Mouse (Mus musculus) lung, embryonic 16.5 days (tissue): ENCODE results near the gene Mblac2. TPM values are rescaled to one million over a fixed set of nuclear protein-coding genes. Genes with fewer than 3 reads are reported as not detected.
A peak's percentile ranks its signal among the peaks of the same experiment; 100 is the strongest.

Experiments used
- ATAC-seq: fragments of 200-750 bp; cut with Nextera tagmentation; 2 replicates; pipeline ENCODE4 v1.8.0; 2017; ENCODE audit warnings: low read depth, mild to moderate bottlenecking, moderate library complexity
- H3K27ac ChIP-seq: fragments of 300-500 bp; sonication (generic); 2 replicates; pipeline ENCODE4 v1.5.1; 2014; ENCODE audit warnings: mild to moderate bottlenecking, control low read depth, low read length
- H3K27me3 ChIP-seq: fragments of 300-500 bp; sonication (generic); 2 replicates; pipeline ENCODE4 v1.6.1; 2014; ENCODE audit warnings: low read depth, low read length, mixed read lengths; ENCODE audit not compliant: control insufficient read depth, insufficient read depth
- H3K36me3 ChIP-seq: fragments of 300-500 bp; sonication (generic); 2 replicates; pipeline ENCODE4 v1.6.1; 2014; ENCODE audit warnings: low read length; ENCODE audit not compliant: control insufficient read depth, insufficient read depth
- H3K4me1 ChIP-seq: fragments of 300-500 bp; sonication (generic); replicated peaks from 2 replicates; pipeline ENCODE4 v1.6.1; 2014; ENCODE audit warnings: low read length, mixed read lengths; ENCODE audit not compliant: control insufficient read depth, insufficient read depth
- H3K4me2 ChIP-seq: fragments of 300-500 bp; sonication (generic); 2 replicates; pipeline ENCODE4 v1.6.1; 2014; ENCODE audit warnings: low read depth, low read length, control low read depth
- H3K4me3 ChIP-seq: fragments of 300-500 bp; sonication (generic); 2 replicates; pipeline ENCODE4 v1.5.1; 2014; ENCODE audit warnings: mild to moderate bottlenecking, low read length, control low read depth
- H3K9ac ChIP-seq: fragments of 300-500 bp; sonication (generic); 2 replicates; pipeline ENCODE4 v1.6.1; 2014; ENCODE audit warnings: low read length, control low read depth
- H3K9me3 ChIP-seq: fragments of 300-500 bp; sonication (generic); 2 replicates; pipeline ENCODE4 v1.6.1; 2016; ENCODE audit warnings: low read length; ENCODE audit not compliant: control insufficient read depth
- WGBS: fragments of 180-500 bp; shearing (Covaris S2); extraction: QIAGEN DNeasy Blood & Tissue Kit; methylation state at CpG from one replicate; pipeline ENCODE4 v1.1.7; 2014; 5-methylcytosine and 5-hydroxymethylcytosine counted together
- polyA plus RNA-seq: library from polyadenylated mRNA; unstranded; fragments of >200 nt; fragmentation: Nextera tagmentation; extraction: Ambion mirVana; gene quantifications from 2 replicates; pipeline ENCODE4 v1.2.1, GENCODE M21; 2015

Mblac2 gene
- polyA plus RNA-seq, 1 experiment from 2014 or later, result 6.3 TPM

DNA sequence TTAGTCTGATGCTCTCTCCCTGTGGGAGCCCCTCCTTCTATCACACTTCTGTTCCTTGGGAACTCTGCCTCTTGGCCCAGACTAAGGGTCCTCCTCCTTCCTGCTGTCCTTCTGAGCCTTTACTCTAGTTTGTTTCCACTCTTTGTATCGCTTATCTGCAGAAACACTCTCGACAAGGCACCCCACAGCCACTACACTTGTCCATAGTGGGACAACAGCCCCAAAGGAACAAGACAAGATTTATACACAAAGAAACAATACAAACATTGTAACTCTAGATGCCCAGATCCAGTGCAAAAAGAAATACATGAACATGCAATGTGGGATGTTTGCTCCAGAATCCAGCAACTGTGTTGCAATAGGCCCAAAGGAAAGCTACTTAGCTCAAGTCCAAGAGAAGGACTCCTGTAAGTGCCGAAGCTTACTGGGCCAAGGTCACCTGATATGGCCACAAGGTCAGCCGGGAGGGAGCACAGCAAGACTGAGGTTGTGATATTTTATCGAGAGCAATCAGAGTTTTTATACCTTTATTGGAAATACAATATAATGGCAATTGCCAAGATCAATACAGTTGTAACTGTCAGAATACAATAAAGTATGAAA, 46.0 kb downstream of the Mblac2 start:
- H3K4me2 ChIP-seq, result no peak overlapping the region

GRCm38 (mm10) chr13:81760379-81760778, 49.2 kb downstream of the Mblac2 start:
- no peak for ATAC-seq

More for the DNA sequence above, 46.0 kb downstream of the Mblac2 start:
- H3K4me1 ChIP-seq, result no peaks in the 10 kb centered on the region
- H3K9me3 ChIP-seq, result no peaks in the 10 kb centered on the region
- no peaks in the 10 kb centered on the region for H3K27me3 ChIP-seq
- no peak overlapping the region for H3K4me3 ChIP-seq
- no peaks in the 10 kb centered on the region for H3K36me3 ChIP-seq
- no peak for ATAC-seq
- no peak overlapping the region for H3K27ac ChIP-seq
- no peak overlapping the region for H3K9ac ChIP-seq
- WGBS, result 77% methylated on average over 5 of the region's 5 CpGs

GRCm38 (mm10) chr13:81761566-81762186, 50.5 kb downstream of the Mblac2 start:
- 29% methylated on average over 14 of the region's 14 CpGs for WGBS
- Histone ChIP-seq H3K27me3 (no peaks in the 10 kb centered on the region), H3K9me3 (no peaks in the 10 kb centered on the region), H3K4me2 (no peak overlapping the region), H3K27ac (no peak overlapping the region), H3K9ac (no peak overlapping the region), H3K36me3 (no peaks in the 10 kb centered on the region), H3K4me1 (no peaks in the 10 kb centered on the region), H3K4me3 (no peak overlapping the region)
- ATAC-seq, result no peak

More at GRCm38 (mm10) chr13:81760379-81760778, 49.2 kb downstream of the Mblac2 start:
- no peak overlapping the region for H3K4me2 ChIP-seq
- no peak overlapping the region for H3K27ac ChIP-seq
- H3K4me1 ChIP-seq, result no peaks in the 10 kb centered on the region
- 29% methylated on average over 3 of the region's 3 CpGs for WGBS
- no peaks in the 10 kb centered on the region for H3K9me3 ChIP-seq
- H3K27me3 ChIP-seq, result no peaks in the 10 kb centered on the region
- H3K9ac ChIP-seq, result no peak overlapping the region
- H3K4me3 ChIP-seq, result no peak overlapping the region
- H3K36me3 ChIP-seq, result no peaks in the 10 kb centered on the region

GRCm38 (mm10) chr13:81764173-81764572, 53.0 kb downstream of the Mblac2 start:
- Histone ChIP-seq H3K4me1 (no peaks in the 10 kb centered on the region), H3K9ac (no peak overlapping the region), H3K27me3 (no peaks in the 10 kb centered on the region), H3K9me3 (no peaks in the 10 kb centered on the region), H3K27ac (no peak overlapping the region), H3K4me2 (no peak overlapping the region), H3K36me3 (no peaks in the 10 kb centered on the region), H3K4me3 (no peak overlapping the region)
- WGBS, result 78% methylated on average over 5 of the region's 5 CpGs
- no peak for ATAC-seq

DNA sequence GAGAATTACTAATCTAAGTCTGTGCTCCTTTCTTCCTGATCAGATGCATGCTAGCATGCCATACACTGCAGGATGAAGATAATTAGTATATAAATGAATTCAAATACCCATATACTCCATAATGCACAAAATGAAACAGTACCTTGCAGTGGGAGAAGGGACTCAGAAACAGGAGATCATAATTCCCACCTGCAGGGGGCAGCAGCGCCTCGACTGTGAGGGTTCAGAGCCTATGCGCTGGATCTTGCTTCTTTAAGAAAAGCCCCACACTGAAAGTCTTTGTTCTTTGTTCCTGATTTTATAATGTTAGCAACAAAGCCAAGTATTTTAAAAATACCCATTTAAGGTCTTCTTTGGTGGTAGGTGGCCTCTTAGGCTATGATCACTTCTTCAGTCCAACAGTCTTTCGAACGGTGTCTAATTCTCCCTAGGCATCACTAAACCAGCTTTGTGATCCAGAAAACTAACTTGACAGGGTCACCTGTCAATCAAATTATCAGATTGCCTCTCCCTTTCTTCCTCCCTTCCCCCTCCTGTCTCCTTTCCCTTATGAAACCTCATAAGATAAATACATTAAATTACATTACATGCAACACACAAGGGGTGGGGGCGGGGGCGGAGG, 56.0 kb downstream of the Mblac2 start:
- Histone ChIP-seq H3K36me3 (no peaks in the 10 kb centered on the region), H3K4me1 (no peaks in the 10 kb centered on the region), H3K27me3 (no peaks in the 10 kb centered on the region), H3K9ac (no peak overlapping the region), H3K9me3 (no peaks in the 10 kb centered on the region), H3K4me3 (no peak overlapping the region), H3K4me2 (no peak overlapping the region), H3K27ac (no peak overlapping the region)
- WGBS, result 80% methylated on average over 7 of the region's 7 CpGs
- ATAC-seq, result no peak

- H3K9ac ChIP-seq, result no peak overlapping the region
- no peak for ATAC-seq
- no peak overlapping the region for H3K4me3 ChIP-seq
- WGBS, result 69% methylated on average over 3 of the region's 3 CpGs
- no peak overlapping the region for H3K27ac ChIP-seq
- no peaks in the 10 kb centered on the region for H3K36me3 ChIP-seq
- H3K4me1 ChIP-seq, result no peaks in the 10 kb centered on the region
- H3K4me2 ChIP-seq, result no peak overlapping the region
- H3K9me3 ChIP-seq, result no peaks in the 10 kb centered on the region
- no peaks in the 10 kb centered on the region for H3K27me3 ChIP-seq
These were observed 65.1 kb downstream of the Mblac2 start for GRCm38 (mm10) chr13:81776217-81776616.

DNA sequence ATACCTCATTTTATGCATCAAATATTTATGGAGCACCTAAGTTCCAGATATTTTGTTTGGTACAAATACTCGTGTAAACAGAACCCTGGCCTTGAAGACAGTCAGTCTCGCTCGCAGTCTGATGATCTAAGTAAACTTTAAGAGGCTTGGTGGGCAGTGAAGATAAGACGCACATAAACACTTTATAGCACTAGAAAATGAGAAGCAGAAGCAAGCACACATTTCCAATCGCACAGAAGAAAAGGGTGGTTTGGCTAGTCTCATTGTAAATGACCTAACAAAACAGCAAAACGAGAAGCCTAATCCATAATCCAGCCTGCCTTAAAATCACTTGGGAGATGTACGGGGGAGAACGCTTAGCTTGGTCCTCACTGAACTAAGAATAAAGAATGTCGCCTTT, 71.3 kb downstream of the Mblac2 start:
- Histone ChIP-seq H3K4me2 (peak overlapping the region; percentile 91), H3K27ac (peak overlapping the region; percentile 99), H3K9ac (peak overlapping the region; percentile 74), H3K36me3 (peaks cover 3% of the 10 kb centered on the region; the same call in 1 of the 2 replicates), H3K9me3 (no peaks in the 10 kb centered on the region), H3K27me3 (no peaks in the 10 kb centered on the region), H3K4me1 (peaks cover 9% of the 10 kb centered on the region; the same call in 1 of the 2 replicates), H3K4me3 (peak overlapping the region; percentile 86)
- WGBS, result 26% methylated on average over 9 of the region's 9 CpGs
- ATAC-seq, result no peak

DNA sequence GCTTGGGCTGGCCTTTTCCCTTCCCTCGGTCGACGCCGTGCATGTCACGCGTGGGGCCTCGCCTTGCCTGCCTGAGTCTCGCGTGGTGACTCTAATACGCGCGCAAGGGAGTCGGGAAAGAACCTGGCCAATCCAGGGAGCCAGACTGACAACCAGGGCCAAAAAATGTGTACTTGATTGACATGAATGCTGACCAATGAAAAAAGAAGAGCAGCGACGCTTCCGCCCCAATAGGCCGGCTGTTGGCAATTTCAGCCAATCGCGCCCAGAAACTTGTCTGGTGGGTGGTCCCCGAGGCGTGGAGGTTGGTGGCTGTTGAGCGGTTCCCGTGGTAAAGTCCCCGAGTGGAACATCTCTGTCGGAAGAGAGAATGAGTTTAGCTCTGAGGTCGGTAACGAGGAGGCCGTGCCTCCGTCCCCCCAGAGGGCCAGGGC, 71.8 kb downstream of the Mblac2 start, which contains the start of gene Cetn3:
Cetn3 (plus strand) TSS at position 107 of the 434 bp plus-strand sequence.
- Histone ChIP-seq H3K4me1 (peaks cover 9% of the 10 kb centered on the region; the same call in 1 of the 2 replicates), H3K4me3 (peak within 1 kb of the TSS; percentile 86)
- WGBS, result 0% methylated on average over 29 of the region's 29 CpGs

More for the DNA sequence above, 71.8 kb downstream of the Mblac2 start, which contains the start of gene Cetn3:
- ATAC-seq, result peak; percentile 93
- Histone ChIP-seq H3K4me2 (peak within 1 kb of the TSS; percentile 91), H3K9me3 (no peaks in the 10 kb centered on the region), H3K27me3 (no peaks in the 10 kb centered on the region), H3K9ac (peak within 1 kb of the TSS; percentile 92), H3K27ac (peak within 1 kb of the TSS; percentile 99), H3K36me3 (peaks cover 7% of the 10 kb centered on the region)
